Mouse (Mus musculus): ENCODE data around the gene L1td1.

Gene L1td1

GRCm38 (mm10) chr4:98743209-98743905 is 16.8 kb downstream of the L1td1 start:
- DNase-seq = no peak

GRCm38 (mm10) chr4:98743906-98744210 is 17.3 kb downstream of the L1td1 start:
- DNase-seq = peak; percentile 25

- DNase-seq = no peak
Observed at GRCm38 (mm10) chr4:98754456-98754855, 27.9 kb downstream of the L1td1 start.

GRCm38 (mm10) chr4:98756141-98756540 is 29.6 kb downstream of the L1td1 start:
- peak; percentile 39 for DNase-seq

- peak; percentile 27 for DNase-seq
Observed at GRCm38 (mm10) chr4:98758012-98758821, 31.7 kb downstream of the L1td1 start.

GRCm38 (mm10) chr4:98758872-98759518 is 32.5 kb downstream of the L1td1 start:
- DNase-seq = no peak

GRCm38 (mm10) chr4:98767134-98768133 is 40.9 kb downstream of the L1td1 start:
- DNase-seq = peak; percentile 18

GRCm38 (mm10) chr4:98773785-98774184 is 47.3 kb downstream of the L1td1 start:
- no peak for DNase-seq

GRCm38 (mm10) chr4:98776721-98777427 is 50.3 kb downstream of the L1td1 start:
- DNase-seq = no peak

- no peak for DNase-seq
Observed at GRCm38 (mm10) chr4:98777464-98777863, 50.9 kb downstream of the L1td1 start.

GRCm38 (mm10) chr4:98778219-98778618 is 51.7 kb downstream of the L1td1 start:
- DNase-seq = no peak

- DNase-seq = no peak
Observed at GRCm38 (mm10) chr4:98785851-98786250, 59.3 kb downstream of the L1td1 start.

- no peak for DNase-seq
Observed at GRCm38 (mm10) chr4:98786281-98786680, 59.7 kb downstream of the L1td1 start.
